Comparison of ENCODE assay signal across 10 mouse cellular contexts in the genomic region with DNA sequence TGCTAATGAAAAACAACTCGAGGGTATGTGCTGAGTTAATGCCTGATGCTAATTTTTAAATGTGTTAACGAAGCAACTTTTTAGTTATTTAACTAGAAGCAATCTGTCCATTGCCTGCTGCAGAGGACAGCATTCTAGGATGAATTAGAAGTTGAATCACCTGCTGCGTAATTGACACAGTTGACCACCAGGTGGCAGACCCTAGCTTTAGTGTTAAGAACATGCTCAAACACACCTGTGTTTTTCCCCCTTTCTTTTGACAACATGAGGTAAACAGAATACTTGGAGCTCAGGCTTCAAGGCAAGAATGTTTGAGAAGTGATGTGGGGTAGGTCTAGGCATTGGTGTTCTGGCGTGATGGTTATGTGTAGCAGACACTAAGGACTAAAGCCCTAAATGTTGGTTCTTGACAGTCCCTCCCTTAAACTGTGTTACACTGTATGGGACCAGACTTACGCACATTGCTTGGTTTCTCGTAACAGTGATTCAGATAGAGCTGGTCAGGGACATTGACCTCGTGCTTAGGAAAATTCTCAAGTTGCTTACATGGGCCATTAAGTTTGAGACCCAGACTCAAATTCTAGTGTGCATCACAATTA. TPM values are rescaled to one million over a fixed set of nuclear protein-coding genes. Genes with fewer than 3 reads are reported as not detected.
DNase-seq lines count a peak whose midpoint lies in the region; ATAC-seq lines count a peak whose summit lies in the region.
"Had no signal": no experiment of that assay in that cellular context is flagged by ENCODE, and none has a peak within 500 bp of the region (broad histone marks: within the 10 kb centered on the region; RNA-seq: fewer than 3 reads in every experiment).

No protein-coding gene starts in this region.

- H3K9me3 ChIP-seq in hindbrain, embryonic 14.5 days (ENCODE audit: control insufficient read depth, low read length), result no peaks in the 10 kb centered on the region
- H3K9me3 ChIP-seq: embryonic facial prominence, embryonic 15.5 days; limb, embryonic 13.5 days had no signal

- no peaks in the 10 kb centered on the region for H3K27me3 ChIP-seq in hindbrain, embryonic 14.5 days (ENCODE audit: control insufficient read depth, insufficient read depth, low read length)
- H3K27me3 ChIP-seq: embryonic facial prominence, embryonic 15.5 days; limb, embryonic 13.5 days had no signal

- intact Hi-C loops in left cerebral cortex, postnatal 25 days (cut with DNase I), result loop anchor here (5.0 kb wide), 1 partner anchor 791 kb away; no protein-coding TSS in a partner anchor

- H3K27ac ChIP-seq in hindbrain, embryonic 14.5 days, result no peak overlapping the region
- H3K27ac ChIP-seq: embryonic facial prominence, embryonic 15.5 days; limb, embryonic 13.5 days had no signal

- ATAC-seq in hindbrain, embryonic 14.5 days (ENCODE audit: low FRiP score), result no peak

- peak; percentile 16 for DNase-seq in ovary, postnatal 36 days (ENCODE audit: low spot score)
- DNase-seq in ovary, postnatal 10 days (ENCODE audit: low spot score), result no peak
- peak; percentile 9 for DNase-seq in adrenal gland, adult 8-10 months
- peak; percentile 58 for DNase-seq in embryo, embryonic 11 days
- peak; percentile 81 for DNase-seq in hindbrain, embryonic 14.5 days (ENCODE audit: low spot score)
- peak; percentile 63 to 64 for DNase-seq in left cerebral cortex, postnatal 25 days (ENCODE audit: low spot score in 2 of 2)
- DNase-seq in naive thymus-derived CD4-positive, alpha-beta T cell, adult 2 months (ENCODE audit: low read depth), result peak; percentile 77
- peak; percentile 80 for DNase-seq in thymus, postnatal 14 days

- WGBS in hindbrain, embryonic 14.5 days, result 51% methylated on average over 7 of the region's 7 CpGs

- no peak overlapping the region for H3K4me2 ChIP-seq in hindbrain, embryonic 14.5 days (replicated peaks)
- H3K4me2 ChIP-seq: embryonic facial prominence, embryonic 15.5 days; limb, embryonic 13.5 days had no signal

- no peak overlapping the region for H3K9ac ChIP-seq in hindbrain, embryonic 14.5 days
- H3K9ac ChIP-seq: embryonic facial prominence, embryonic 15.5 days; limb, embryonic 13.5 days had no signal

- no peaks in the 10 kb centered on the region for H3K4me1 ChIP-seq in hindbrain, embryonic 14.5 days (replicated peaks; ENCODE audit: control insufficient read depth, insufficient read depth, low read length)
- H3K4me1 ChIP-seq: embryonic facial prominence, embryonic 15.5 days; limb, embryonic 13.5 days had no signal

- H3K36me3 ChIP-seq in hindbrain, embryonic 14.5 days (replicated peaks; ENCODE audit: control insufficient read depth, insufficient read depth), result peaks cover 20% of the 10 kb centered on the region; the same call in 1 of the 2 replicates

- no peak overlapping the region for H3K4me3 ChIP-seq in hindbrain, embryonic 14.5 days (replicated peaks; ENCODE audit: low read length)
- H3K4me3 ChIP-seq: embryonic facial prominence, embryonic 15.5 days; limb, embryonic 13.5 days had no signal

RNA-seq across cellular contexts. Expression of gene Igsf10, which starts 22.8 kb away (rescaled TPM):
- 1 to 10 TPM; 1.1 to 2.3 (median 2.2) TPM for total RNA-seq in adrenal gland, adult 8-10 months (2022)
- 4.1 and 4.2 TPM in 2 replicates for polyA plus RNA-seq in hindbrain, embryonic 14.5 days (2014; fragmentation: Nextera tagmentation; extraction: Ambion mirVana)
- total RNA-seq in left cerebral cortex, postnatal 25 days (2021), result 1 to 10 TPM; 1.9 to 2.5 TPM

RNA-seq across cellular contexts. Expression of gene P2ry12, which starts 58.7 kb away (rescaled TPM):
- 1 to 10 TPM; 1.2 to 4.8 (median 2.4) TPM for total RNA-seq in adrenal gland, adult 8-10 months (2022)
- 10.0 and 10.1 TPM in 2 replicates for polyA plus RNA-seq in hindbrain, embryonic 14.5 days (2014; fragmentation: Nextera tagmentation; extraction: Ambion mirVana)
- total RNA-seq in left cerebral cortex, postnatal 25 days (2021), result 10 to 100 TPM; 50.0 to 51.8 TPM

Comparison
In these comparisons a context has a peak if more than half of its experiments do, and no peak if none do; other contexts are left out.
1. RNA of gene P2ry12, which starts 58.7 kb away (total RNA-seq): 50.0 to 51.8 TPM in left cerebral cortex, postnatal 25 days; 1.2 to 4.8 TPM in adrenal gland, adult 8-10 months; every median in the first group is over 4 times any median in the second.